Mouse (Mus musculus) G1E (cell line): ENCODE results near the gene Heatr3.

ENCODE experiments used
- CTCF ChIP-seq: IDR thresholded peaks from 2 replicates; pipeline ENCODE4 v1.5.1; 2012; ENCODE audit warnings: low read depth, low read length, inconsistent platforms, mixed read lengths
- GATA1 ChIP-seq: IDR thresholded peaks from 2 replicates; pipeline ENCODE4 v1.6.1; 2012; ENCODE audit warnings: borderline replicate concordance, low read length, inconsistent platforms, mixed read lengths
- GATA2 ChIP-seq: IDR thresholded peaks from 2 replicates; pipeline ENCODE4 v1.6.1; 2012; ENCODE audit warnings: low read depth, low read length, inconsistent platforms, borderline replicate concordance
- POLR2AphosphoS5 ChIP-seq: IDR thresholded peaks from 2 replicates; pipeline ENCODE4 v1.6.1; 2012; ENCODE audit warnings: low read depth, low read length, inconsistent platforms; ENCODE audit not compliant: insufficient replicate concordance
- TAL1 ChIP-seq: conservative IDR thresholded peaks from 2 replicates; pipeline ENCODE4 v1.6.1; 2012; ENCODE audit warnings: low read depth, low read length, inconsistent platforms, mixed read lengths

DNA sequence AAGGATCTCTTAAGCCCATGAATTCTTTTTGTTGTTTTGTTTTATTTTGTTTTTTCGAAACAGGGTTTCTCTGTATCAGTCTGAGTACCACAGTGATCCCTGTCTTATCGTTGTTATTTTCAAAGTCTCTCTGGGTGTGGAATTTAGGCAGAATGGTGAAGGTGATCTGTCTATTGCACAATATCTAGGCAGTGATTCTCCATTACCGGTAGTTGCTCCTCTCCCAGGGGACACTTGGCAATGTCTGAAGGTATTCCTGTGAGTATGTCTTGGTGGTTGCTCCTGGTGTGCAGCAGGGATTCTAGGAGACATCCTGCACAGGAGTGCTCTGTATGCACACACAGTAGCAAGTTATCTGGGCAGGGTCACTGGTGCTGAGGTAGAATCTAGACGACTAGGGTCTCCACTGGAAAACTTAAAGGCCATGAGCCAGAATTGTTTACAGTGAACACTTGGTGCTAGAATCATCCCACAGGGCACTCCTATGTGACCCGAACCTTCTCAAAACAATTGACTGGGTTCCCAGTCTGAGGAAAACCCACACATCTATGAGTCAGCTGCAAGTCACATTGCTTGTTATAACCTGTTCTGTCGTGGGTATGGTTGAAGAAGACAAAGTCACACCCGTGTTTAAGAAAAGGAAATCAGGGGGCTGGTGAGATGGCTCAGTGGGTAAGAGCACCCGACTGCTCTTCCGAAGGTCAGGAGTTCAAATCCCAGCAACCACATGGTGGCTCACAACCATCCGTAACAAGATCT is 22.8 kb downstream of the Heatr3 start:
- TF ChIP-seq CTCF = no peak
- TF ChIP-seq GATA2 = no peak
- no peak for TF ChIP-seq GATA1
- TF ChIP-seq TAL1 = no peak
- no peak for TF ChIP-seq POLR2AphosphoS5
